Mouse (Mus musculus) neutrophil, adult 5-6 weeks (primary cell): ENCODE measurements at regions not wholly inside any gene's neighbourhood (a gene's known extent, or its start where the extent isn't known, plus 50 kb on each side); places are given as distances from the start of the nearest gene placed in this dataset.
A peak's percentile ranks its signal among the peaks of the same experiment; 100 is the strongest.
"Not testable (repeated sequence)": the region's sequence is repeated elsewhere in the genome, so short reads cannot be mapped to it uniquely, and the experiment has no call there.

Experiments used
- ATAC-seq: fragments of 151-379, 151-347 bp; 2 replicates; pipeline ENCODE4 v1.8.0; 2017; ENCODE audit warnings: mild to moderate bottlenecking, moderate TSS enrichment; ENCODE audit not compliant: insufficient number of reproducible peaks, poor library complexity, low FRiP score, severe bottlenecking; ENCODE audit errors: extremely low read depth

DNA sequence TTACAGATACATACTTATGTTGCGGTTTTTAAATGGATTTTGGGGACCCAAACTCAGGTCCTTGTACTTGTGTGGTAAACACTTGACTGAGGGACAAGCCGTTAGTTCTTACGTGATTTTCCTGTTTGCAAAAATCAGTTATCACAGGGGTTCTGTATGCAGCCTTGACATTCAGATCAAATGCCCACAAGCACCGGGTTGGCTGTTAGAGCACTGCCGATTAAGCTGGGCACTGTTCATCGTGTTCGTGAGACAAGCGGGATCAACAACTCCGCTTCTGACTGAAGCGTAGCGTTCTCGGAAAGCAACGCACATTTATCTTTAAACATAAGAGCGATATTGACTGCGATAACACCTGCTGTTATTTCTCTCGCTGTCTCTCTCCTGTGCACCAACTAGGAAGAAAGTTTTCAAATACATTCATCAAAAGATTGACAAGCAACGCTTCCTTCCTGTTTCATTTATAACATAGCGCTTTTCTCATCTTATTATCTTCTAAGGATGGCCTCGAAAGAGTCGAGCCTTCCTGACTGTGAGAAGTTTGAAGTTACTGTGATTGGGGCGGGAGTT, 97.8 kb upstream of the Stt3b start:
- ATAC-seq, result no peak

- no peak for ATAC-seq
These were observed 98.7 kb upstream of the Stt3b start for GRCm38 (mm10) chr9:115408886-115409285.

GRCm38 (mm10) chr9:115414190-115414589, 104.0 kb upstream of the Stt3b start:
- ATAC-seq, result peak; percentile 44; the same call in 1 of the 2 replicates

GRCm38 (mm10) chr9:115422786-115423185, 112.6 kb upstream of the Stt3b start:
- ATAC-seq, result no peak

- no peak for ATAC-seq
These were observed 116.5 kb upstream of the Stt3b start for GRCm38 (mm10) chr9:115426682-115427081.

DNA sequence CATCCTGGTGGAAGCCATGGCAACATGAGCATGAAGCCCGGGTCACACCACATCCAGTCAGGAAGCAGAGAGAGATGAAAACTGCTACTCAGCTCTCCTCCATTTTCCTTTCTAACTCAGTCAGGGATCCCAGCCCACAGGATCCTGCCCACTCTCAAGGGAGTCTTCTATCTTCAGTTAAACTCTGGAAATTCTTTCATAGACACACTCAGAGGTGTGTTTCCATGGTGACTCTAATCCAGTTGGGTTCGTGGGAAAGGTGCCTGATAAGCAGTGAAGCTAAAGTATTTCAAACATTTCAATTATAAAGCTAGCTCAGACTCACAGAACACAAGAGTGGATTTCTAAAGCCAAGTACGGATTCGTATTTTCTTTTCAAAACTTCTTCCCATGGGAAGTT, 120.0 kb upstream of the Stt3b start:
- ATAC-seq, result no peak

DNA sequence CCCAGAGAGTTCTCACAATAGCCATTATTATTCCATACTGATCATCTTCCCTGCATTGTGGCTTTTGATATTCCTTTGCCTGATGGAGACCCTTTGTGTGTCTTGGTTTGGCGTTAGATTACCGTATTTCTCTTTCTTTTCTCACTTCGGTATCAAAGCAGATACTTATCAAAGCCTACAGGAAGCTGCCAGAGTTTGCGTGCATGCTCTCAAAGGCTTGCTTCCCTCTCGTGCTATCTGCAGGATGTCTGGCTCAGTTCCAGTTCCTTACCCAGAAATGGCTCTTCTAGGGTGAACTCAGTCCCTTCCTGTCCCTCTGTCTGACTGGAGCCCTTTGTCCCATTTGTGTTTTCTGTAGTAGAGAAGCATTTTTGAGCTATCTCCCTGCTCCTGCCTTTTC, 124.5 kb upstream of the Stt3b start:
- ATAC-seq, result 0 out of 2 replicates have a peak, but pooled peaks have one; percentile 39

DNA sequence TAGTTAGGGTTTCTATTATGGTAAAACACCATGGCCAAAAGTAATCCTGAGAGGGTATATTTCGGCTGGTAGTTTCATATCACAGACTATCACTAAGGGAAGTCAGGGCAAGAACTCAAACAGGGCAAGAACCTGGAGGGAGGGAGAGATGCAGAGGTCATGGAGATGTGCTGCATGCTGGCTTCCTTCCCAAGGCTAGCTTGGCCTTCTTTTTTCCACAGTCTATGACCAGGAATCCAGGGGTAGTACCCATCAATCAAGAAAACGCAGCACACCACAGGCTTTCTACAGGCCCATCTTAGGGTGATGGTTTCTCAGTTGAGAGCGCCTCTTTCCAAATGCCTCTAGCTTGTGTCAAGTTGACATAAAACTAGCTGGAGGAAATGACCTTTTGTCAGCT, 126.1 kb upstream of the Stt3b start:
- no peak for ATAC-seq

DNA sequence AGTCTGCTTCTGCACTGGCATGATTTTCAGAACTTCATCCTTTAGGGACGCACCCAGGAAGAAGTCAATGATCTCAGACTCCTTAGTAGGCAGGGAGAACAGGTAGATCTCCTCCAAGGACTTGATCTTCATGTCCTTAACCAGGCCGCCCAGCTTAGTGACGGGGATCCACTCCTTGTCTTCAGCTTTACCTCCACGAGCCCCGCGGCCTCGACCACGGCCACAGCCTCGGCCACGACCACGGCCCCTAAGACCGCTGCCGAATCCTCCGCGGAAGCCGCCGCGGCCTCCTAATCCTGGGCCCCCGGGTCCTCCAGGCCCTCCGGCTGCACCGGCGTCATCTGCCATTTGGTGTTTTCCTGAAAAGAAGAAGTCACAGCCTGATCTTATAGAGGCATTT, 128.0 kb upstream of the Stt3b start:
- not testable (repeated sequence) for ATAC-seq

- no peak for ATAC-seq
These were observed 136.5 kb upstream of the Stt3b start for GRCm38 (mm10) chr9:115446681-115447080.

DNA sequence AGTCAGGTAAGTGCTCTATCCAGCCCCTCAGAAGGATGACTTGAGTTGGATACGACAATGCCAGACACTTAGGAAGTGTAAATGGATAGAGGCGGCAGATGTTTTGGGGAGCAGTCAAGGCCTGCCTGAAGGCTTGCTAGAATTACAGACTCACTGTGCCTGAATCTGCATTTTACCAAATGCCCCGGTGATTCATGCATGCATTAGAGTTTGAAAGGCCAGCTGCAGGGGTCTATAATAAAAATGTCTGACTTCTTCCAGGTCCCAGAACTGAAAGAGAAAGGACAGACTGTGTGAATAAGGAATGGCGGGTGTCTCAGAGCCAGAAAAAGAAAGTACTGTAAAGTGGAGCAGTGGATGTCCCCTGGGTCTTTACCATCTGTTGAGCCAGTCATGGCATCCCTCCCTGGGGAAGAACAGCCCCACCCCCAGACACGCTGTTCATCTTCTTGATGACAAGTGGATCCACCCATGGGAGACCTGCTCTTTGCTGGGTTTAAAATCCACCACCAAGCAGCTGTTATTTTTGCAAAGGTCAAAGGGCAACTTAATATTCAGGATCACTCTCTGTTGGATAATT, 140.6 kb upstream of the Stt3b start:
- ATAC-seq, result 0 out of 2 replicates have a peak, but pooled peaks have one; percentile 33

GRCm38 (mm10) chr9:115454771-115455170, 144.6 kb upstream of the Stt3b start:
- ATAC-seq, result no peak

GRCm38 (mm10) chr9:115456121-115456520, 145.9 kb upstream of the Stt3b start:
- no peak for ATAC-seq

DNA sequence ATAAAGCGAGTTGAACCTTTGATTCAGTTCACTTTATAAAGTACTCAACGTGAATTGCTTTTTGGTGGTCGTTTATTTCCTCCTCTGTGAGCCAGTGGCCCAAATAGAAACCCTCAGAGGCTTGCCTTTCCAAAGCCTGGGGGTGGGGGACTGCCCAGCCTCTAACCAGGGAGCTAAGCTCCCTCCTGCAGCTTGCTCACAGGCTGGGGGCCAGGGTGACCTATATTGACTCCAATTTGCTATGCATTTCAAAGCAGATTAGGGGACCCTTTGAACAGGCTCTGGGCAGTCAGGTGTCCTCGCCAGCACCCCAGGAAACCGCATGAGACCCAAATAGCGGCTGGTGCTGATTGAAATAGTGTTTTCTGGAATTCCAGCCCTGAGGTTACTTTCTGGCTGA, 146.4 kb upstream of the Stt3b start:
- no peak for ATAC-seq

GRCm38 (mm10) chr9:115457889-115458710, 147.9 kb upstream of the Stt3b start:
- 0 out of 2 replicates have a peak, but pooled peaks have one; percentile 16 for ATAC-seq

GRCm38 (mm10) chr9:115459075-115459474, 148.9 kb upstream of the Stt3b start:
- not testable (repeated sequence) for ATAC-seq

DNA sequence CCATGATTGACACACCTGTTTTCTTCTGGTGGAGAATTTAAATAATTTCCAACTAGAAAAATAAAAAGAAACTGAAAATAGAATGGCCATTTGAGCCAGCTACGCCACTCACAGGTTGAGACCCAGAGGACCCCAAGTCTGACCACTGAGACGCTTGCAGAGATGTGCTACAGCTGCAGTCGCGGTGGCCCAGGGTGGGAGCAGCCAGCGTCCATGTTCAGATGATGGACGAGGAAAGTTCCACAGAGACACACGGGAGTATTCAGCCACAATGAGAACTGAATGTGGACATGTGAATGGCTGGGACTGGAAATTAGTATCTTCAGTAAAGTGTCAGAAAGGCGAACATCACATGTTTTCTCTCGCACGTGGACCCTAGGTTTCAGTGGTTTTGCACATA, 155.1 kb upstream of the Stt3b start:
- no peak for ATAC-seq

- ATAC-seq, result no peak
These were observed 158.4 kb upstream of the Stt3b start for GRCm38 (mm10) chr9:115468641-115469040.

DNA sequence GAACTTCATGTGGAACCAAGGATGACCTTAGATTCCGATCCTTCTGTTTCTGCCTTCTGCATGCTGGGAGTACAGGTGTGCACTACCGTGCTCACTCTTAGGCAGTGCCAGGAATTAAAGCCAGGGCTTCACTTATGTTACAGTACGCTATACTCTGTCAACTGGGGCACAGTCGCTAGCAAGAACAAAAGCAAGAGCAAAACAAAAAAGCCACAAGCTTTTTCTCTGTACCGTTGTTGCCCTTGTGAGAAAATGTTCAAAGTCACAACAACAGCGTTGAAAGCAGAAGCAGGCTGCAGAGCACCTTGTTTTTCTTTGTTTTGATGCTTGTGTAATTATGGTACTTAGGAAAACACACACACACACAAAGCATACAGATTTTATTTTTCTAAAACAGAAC, 161.4 kb upstream of the Stt3b start:
- no peak for ATAC-seq

DNA sequence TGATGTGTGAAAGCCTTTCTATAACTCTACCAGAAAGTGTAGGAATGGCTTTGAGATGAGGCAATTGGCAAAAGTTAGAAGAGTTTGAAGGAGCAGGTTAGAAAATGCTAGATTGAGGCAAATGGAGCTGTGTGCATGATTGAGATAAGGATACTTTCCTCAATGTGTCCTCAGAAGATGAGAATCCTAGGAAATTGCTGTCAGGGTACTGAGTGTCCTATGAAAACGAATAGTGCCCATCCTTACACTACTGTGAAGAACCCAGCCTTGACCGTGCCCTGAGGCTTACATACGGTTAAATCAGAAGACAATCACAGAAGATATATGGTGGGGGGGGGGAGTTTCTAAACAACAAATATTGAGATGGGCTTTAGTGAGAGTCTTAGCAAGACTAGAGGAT, 162.8 kb upstream of the Stt3b start:
- ATAC-seq, result no peak
